Mouse (Mus musculus): Measurements from ENCODE around the gene Mgp. TPM values are rescaled to one million over a fixed set of nuclear protein-coding genes. Genes with fewer than 3 reads are reported as not detected.

Mgp gene
- polyA plus RNA-seq, 1 experiment from 2014 or later: 4.2 TPM

DNA sequence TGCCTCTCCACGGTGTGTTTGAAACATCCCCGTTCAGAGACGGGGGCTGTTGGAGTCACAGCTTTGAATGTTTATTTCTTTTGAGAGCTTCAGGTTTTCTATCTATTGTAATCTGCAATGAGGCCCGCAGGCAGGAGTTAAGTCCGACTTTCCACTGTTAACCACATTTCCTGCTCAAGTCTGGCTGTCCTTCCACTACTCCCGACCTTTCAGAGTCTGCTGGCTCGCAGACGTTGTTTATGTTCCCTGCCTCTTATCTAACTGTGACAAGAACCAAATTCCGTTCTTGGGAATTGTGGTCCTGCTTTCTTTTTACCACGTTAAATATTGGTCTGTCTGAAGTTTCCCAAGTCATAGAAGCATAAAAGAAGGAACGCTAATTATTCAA, 17.8 kb downstream of the Mgp start:
- 39% methylated on average over 11 of the region's 11 CpGs for WGBS
- Histone ChIP-seq H3K4me3 (peak overlapping the region; percentile 34; the same call in 1 of the 2 replicates), H3K27ac (replicated peaks) (peak overlapping the region; percentile 75), H3K36me3 (replicated peaks) (no peaks in the 10 kb centered on the region), H3K4me1 (peaks cover 35% of the 10 kb centered on the region), H3K9me3 (no peaks in the 10 kb centered on the region), H3K27me3 (replicated peaks; ENCODE audit: low read depth, poor library complexity, severe bottlenecking) (no peaks in the 10 kb centered on the region)
- DNase-seq (ENCODE audit: low spot score): no peak

DNA sequence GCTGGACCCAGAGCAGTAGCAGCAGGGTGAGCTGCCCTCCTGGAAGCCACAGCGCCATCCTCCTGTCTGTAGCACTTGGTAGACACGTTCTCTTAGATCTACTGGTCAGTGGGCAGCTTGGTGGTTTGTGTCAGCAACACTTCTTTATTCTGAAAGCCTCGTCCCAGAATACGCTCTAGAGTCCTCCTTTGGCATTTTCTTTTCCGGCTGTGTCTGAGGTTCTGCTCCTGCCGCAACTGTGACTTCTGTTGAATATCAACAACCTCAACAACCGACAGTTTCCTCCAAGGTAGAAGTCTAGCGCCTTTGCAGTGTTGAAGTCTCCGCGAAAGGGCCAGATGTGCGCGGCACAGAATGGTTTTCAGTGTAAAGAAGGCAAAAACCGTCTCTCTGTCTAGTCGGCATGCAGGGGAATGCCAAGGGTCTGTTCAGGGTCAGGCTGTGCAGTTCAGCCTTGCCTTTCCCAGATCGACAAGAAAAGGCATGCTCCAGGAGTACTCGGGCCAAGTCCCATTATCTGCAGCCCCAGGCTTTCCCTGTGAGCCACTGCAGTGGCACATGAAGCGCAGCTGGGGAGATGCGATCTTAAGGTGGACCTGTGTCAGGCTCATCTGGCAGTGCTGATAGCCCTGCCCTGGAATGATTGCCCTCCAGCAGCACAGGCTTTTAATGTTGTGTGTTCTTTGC, 18.3 kb downstream of the Mgp start, which contains the start of gene Art4:
TSS of gene Art4 (minus strand) at position 548 of the 687 bp plus-strand sequence.
- peak within 1 kb of the TSS; percentile 35 for H3K4me3 ChIP-seq
- no peaks in the 10 kb centered on the region for H3K36me3 ChIP-seq (replicated peaks)
- H3K9me3 ChIP-seq: no peaks in the 10 kb centered on the region
- no peaks in the 10 kb centered on the region for H3K27me3 ChIP-seq (replicated peaks; ENCODE audit: low read depth, poor library complexity, severe bottlenecking)
- peaks cover 40% of the 10 kb centered on the region for H3K4me1 ChIP-seq
- WGBS: 68% methylated on average over 18 of the region's 18 CpGs
- DNase-seq (ENCODE audit: low spot score): peak; percentile 44
- peak within 1 kb of the TSS; percentile 75 for H3K27ac ChIP-seq (replicated peaks)

DNA sequence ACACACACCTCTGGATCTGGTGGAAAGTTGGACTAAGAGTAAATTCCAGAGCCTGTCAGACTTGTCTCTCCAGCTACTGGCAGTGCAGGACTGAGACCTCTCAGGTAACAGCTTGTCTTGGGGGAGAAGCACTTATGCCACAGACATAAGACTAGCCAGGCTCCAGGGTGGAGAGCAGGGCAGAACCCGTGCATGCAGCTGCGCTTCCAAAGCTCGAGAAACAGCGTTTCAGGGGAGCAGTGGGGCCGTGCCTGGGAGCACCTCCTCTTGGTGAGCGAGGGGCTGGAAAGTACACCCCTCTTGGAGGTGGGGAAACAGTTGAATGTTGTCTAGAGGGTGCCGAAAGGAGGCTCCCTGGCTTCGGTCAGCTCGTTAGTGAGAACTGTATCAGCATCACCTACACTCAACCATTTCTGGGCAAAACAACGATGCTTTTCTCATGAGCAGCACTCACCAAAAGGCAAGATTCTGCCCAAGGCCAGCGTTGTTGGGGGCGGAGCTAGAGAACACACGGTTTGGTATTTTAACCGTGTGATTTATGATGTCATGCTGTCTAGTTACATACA, 19.5 kb downstream of the Mgp start:
- WGBS: 65% methylated on average over 14 of the region's 14 CpGs
- peaks cover 45% of the 10 kb centered on the region for H3K4me1 ChIP-seq
- H3K36me3 ChIP-seq (replicated peaks): no peaks in the 10 kb centered on the region
- H3K27me3 ChIP-seq (replicated peaks; ENCODE audit: low read depth, poor library complexity, severe bottlenecking): no peaks in the 10 kb centered on the region
- no peaks in the 10 kb centered on the region for H3K9me3 ChIP-seq
- H3K4me3 ChIP-seq: peak overlapping the region; percentile 35
- H3K27ac ChIP-seq (replicated peaks): peak overlapping the region; percentile 78
- peak; percentile 21 for DNase-seq (ENCODE audit: low spot score)

DNA sequence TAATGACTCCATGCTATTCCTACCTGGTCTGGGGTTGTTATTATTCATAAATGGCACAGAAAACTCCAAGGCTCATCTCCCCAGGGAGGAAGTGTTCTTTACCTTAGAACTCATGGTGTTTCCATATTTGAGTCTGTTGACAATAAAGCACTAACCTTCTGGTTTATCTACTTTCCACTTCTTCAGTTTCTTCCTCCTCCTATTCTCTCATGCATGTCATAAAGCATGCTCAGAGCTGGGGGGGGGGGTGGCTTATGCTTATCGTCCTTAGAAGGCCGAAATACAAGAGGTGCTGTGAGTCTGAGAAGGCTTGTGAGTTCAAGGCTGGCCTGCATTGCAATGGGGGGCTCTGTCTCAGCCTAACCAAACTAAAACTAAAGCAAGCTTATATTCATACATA, 20.4 kb downstream of the Mgp start:
- no peaks in the 10 kb centered on the region for H3K9me3 ChIP-seq
- no peaks in the 10 kb centered on the region for H3K36me3 ChIP-seq (replicated peaks)
- peaks cover 45% of the 10 kb centered on the region for H3K4me1 ChIP-seq
- DNase-seq (ENCODE audit: low spot score): no peak
- no peak overlapping the region for H3K27ac ChIP-seq (replicated peaks)
- 83% methylated on average over 2 of the region's 2 CpGs for WGBS
- no peaks in the 10 kb centered on the region for H3K27me3 ChIP-seq (replicated peaks; ENCODE audit: low read depth, poor library complexity, severe bottlenecking)
- no peak overlapping the region for H3K4me3 ChIP-seq

DNA sequence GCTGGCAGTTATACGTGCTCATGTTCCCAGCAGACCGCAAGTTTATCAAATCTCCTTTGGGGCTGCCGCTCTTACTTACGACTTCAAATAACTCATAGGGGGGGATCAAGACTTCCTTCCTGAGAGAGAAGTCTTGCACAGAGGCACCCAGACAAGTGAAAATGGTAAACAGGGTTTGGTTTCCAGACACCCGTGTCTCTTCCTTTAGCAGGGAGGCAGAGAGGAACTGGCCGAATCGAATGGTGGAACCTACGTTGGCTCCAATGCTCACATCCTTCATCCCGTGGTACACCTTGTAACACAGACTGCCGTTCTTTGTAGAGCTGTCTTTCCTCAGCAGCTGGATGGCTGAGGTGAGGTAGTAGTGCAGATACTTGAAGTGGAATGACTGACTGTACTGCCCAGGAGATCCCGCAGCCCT, 21.3 kb downstream of the Mgp start:
- Histone ChIP-seq H3K4me3 (no peak overlapping the region), H3K9me3 (no peaks in the 10 kb centered on the region), H3K36me3 (replicated peaks) (no peaks in the 10 kb centered on the region), H3K27me3 (replicated peaks; ENCODE audit: low read depth, poor library complexity, severe bottlenecking) (no peaks in the 10 kb centered on the region), H3K27ac (replicated peaks) (no peak overlapping the region), H3K4me1 (peaks cover 45% of the 10 kb centered on the region)
- no peak for DNase-seq (ENCODE audit: low spot score)
- 91% methylated on average over 11 of the region's 11 CpGs for WGBS

DNA sequence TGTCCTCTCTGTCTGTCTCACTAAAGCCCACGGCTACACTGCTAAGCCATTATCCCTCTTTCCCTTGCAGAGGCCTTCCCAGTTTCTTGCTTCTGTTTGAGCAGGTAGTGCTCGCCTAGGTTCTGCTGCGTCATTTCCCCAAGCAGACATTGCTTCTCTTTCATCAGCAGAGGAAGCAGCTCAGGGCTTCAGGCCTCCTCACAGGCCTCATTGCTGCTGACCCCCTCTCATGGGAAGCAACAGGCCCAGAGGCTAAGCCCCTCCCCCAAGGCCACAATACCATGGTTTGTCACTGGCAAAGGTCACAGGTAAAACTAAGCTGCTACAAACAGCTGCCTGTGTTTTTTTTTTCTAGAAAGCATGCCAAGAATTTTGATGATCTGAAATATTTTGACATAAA, 22.9 kb downstream of the Mgp start:
- 42% methylated on average over 3 of the region's 3 CpGs for WGBS
- no peak overlapping the region for H3K4me3 ChIP-seq
- peak; percentile 60 for DNase-seq (ENCODE audit: low spot score)
- H3K9me3 ChIP-seq: no peaks in the 10 kb centered on the region
- H3K27ac ChIP-seq (replicated peaks): peak overlapping the region; percentile 55
- H3K27me3 ChIP-seq (replicated peaks; ENCODE audit: low read depth, poor library complexity, severe bottlenecking): no peaks in the 10 kb centered on the region
- H3K4me1 ChIP-seq: peaks cover 38% of the 10 kb centered on the region
- no peaks in the 10 kb centered on the region for H3K36me3 ChIP-seq (replicated peaks)

DNA sequence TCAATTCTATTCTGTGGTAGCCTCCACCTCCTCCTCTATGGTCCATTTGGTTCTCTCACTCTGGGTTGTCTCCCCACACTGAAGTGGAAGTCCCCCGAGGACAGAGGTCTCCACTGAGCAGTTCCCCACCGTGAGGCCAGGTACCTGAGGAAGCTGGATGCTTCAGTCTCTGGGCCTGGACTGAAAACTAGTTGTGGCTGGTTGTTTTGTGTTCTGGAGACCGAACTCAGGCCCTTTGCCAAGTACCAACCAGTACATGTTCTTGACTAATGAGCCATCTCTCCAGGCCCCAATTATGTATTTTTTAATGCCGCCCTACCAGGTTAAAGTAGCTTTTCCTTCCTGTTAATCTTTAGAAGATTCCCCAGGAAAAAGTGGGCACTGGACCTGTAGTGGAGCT, 23.3 kb downstream of the Mgp start:
- WGBS: 84% methylated on average over 4 of the region's 4 CpGs
- Histone ChIP-seq H3K27me3 (replicated peaks; ENCODE audit: low read depth, poor library complexity, severe bottlenecking) (no peaks in the 10 kb centered on the region), H3K4me3 (no peak overlapping the region), H3K27ac (replicated peaks) (peak overlapping the region; percentile 55), H3K9me3 (no peaks in the 10 kb centered on the region), H3K36me3 (replicated peaks) (no peaks in the 10 kb centered on the region), H3K4me1 (peaks cover 34% of the 10 kb centered on the region)
- no peak for DNase-seq (ENCODE audit: low spot score)

DNA sequence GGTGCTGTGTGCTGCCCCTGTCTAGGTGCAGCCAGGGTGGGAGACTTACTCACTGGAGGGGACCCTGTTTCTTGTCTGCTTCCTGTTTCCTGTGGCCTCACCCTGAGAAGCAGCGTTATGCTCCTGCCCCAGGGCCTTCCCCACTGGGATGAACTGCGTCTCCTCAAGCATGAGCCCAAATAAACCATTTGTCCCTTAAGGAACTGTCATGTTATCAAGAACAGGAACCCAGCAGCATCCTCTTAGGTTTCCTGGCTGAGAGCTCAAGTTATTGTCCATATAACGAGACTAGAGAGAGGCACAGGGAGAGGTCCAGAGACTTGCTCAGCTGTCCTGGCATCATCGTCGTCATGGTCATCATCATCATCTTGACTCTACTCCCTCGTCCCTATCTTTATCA, 25.4 kb downstream of the Mgp start:
- no peak for DNase-seq (ENCODE audit: low spot score)

DNA sequence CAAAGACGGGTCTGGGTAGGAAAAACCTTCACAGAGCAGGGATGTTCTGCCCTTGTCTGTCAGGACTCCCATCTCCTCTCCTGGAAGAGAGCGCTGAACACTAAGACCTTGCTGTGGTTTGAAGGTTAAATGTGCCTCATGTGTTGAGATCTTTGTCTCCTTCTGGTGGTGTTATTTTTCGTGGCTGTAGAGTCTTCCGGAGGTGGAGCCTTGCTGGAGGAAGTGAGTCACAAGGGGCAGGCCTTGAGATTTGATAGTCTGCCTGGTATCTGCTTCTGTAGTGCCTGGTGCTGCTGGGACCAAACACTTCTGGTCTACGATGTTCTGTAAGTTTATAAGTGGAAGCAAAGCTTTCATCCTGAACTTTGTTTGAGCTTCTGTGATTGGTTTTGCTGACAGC, 26.7 kb downstream of the Mgp start:
- Histone ChIP-seq H3K4me1 (peaks cover 15% of the 10 kb centered on the region), H3K4me3 (no peak overlapping the region), H3K27me3 (replicated peaks; ENCODE audit: low read depth, poor library complexity, severe bottlenecking) (no peaks in the 10 kb centered on the region), H3K9me3 (no peaks in the 10 kb centered on the region), H3K27ac (replicated peaks) (no peak overlapping the region), H3K36me3 (replicated peaks) (no peaks in the 10 kb centered on the region)
- DNase-seq (ENCODE audit: low spot score): no peak
- WGBS: 88% methylated on average over 5 of the region's 5 CpGs

More for the DNA sequence above, 25.4 kb downstream of the Mgp start:
- H3K27me3 ChIP-seq (replicated peaks; ENCODE audit: low read depth, poor library complexity, severe bottlenecking): no peaks in the 10 kb centered on the region
- H3K4me3 ChIP-seq: no peak overlapping the region
- H3K4me1 ChIP-seq: peaks cover 20% of the 10 kb centered on the region
- no peaks in the 10 kb centered on the region for H3K36me3 ChIP-seq (replicated peaks)
- no peaks in the 10 kb centered on the region for H3K9me3 ChIP-seq
- 70% methylated on average over 6 of the region's 6 CpGs for WGBS
- no peak overlapping the region for H3K27ac ChIP-seq (replicated peaks)

DNA sequence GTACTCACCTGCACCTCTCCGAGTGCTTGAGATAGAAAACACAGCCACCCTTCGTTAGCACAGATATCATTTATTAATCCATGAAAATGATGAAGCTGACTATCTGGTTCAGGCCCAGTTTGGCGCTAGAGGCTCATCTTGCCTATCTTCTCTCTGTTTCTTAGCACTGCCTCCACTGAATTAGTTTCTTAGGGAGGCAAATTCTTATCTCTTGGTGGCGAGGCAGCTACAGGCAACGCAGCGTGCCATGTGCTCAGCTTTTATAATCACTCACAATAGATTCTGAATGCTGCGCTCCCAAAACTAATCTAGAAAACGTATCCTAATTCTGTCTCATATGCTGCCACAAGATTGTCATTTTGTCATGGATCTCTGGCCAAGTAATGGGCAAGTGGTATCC, 27.2 kb downstream of the Mgp start:
- H3K4me1 ChIP-seq: peaks cover 15% of the 10 kb centered on the region
- H3K9me3 ChIP-seq: no peaks in the 10 kb centered on the region
- no peak for DNase-seq (ENCODE audit: low spot score)
- no peaks in the 10 kb centered on the region for H3K27me3 ChIP-seq (replicated peaks; ENCODE audit: low read depth, poor library complexity, severe bottlenecking)
- no peaks in the 10 kb centered on the region for H3K36me3 ChIP-seq (replicated peaks)
- H3K27ac ChIP-seq (replicated peaks): no peak overlapping the region
- H3K4me3 ChIP-seq: no peak overlapping the region
- WGBS: 91% methylated on average over 8 of the region's 8 CpGs

DNA sequence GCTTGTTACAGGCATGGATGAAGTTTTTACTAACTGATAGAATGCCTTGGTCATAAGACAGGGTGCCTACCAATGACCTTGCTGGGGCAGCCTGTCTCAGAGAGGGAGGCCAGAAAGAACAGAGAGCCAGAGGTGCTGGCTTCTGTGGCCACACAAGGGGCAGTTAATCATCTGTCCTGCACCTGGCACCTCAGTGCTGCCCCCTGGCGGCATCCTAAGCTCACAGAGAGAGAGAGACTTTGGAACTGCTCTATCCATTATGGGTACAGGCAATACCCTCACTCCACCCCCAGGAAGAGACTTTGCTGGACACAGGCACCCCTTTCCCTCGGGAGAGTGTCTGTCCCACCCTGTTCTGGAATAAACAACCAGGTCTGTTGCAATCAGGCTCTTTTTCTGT, 27.8 kb downstream of the Mgp start:
- Histone ChIP-seq H3K4me1 (peaks cover 9% of the 10 kb centered on the region), H3K36me3 (replicated peaks) (no peaks in the 10 kb centered on the region), H3K27ac (replicated peaks) (no peak overlapping the region), H3K27me3 (replicated peaks; ENCODE audit: low read depth, poor library complexity, severe bottlenecking) (no peaks in the 10 kb centered on the region), H3K9me3 (no peaks in the 10 kb centered on the region), H3K4me3 (no peak overlapping the region)
- peak; percentile 65 for DNase-seq (ENCODE audit: low spot score)
- WGBS: 34% methylated on average over 2 of the region's 2 CpGs

DNA sequence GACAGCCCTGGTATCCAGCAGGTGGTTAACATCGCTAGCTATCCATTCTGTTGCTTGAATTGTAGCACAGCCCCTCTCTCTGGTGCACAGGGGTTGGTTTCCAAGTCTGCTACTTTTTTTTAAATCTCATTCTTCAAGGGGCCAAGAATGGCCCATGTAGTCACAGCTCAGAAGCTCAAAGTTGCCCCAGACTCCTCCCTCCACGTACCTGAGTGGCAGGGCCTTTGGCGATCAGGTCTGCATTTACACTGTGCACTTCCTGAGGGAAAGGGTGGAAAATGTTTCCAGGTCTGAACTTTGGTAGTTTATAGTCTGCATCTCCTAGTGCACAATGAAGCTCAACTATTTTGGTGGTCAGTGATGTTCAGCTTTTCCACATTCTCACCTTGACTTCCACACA, 28.4 kb downstream of the Mgp start:
- WGBS: 87% methylated on average over 3 of the region's 3 CpGs
- Histone ChIP-seq H3K27me3 (replicated peaks; ENCODE audit: low read depth, poor library complexity, severe bottlenecking) (no peaks in the 10 kb centered on the region), H3K4me3 (no peak overlapping the region), H3K36me3 (replicated peaks) (no peaks in the 10 kb centered on the region), H3K27ac (replicated peaks) (no peak overlapping the region), H3K9me3 (no peaks in the 10 kb centered on the region), H3K4me1 (peaks cover 4% of the 10 kb centered on the region)
- DNase-seq (ENCODE audit: low spot score): no peak

DNA sequence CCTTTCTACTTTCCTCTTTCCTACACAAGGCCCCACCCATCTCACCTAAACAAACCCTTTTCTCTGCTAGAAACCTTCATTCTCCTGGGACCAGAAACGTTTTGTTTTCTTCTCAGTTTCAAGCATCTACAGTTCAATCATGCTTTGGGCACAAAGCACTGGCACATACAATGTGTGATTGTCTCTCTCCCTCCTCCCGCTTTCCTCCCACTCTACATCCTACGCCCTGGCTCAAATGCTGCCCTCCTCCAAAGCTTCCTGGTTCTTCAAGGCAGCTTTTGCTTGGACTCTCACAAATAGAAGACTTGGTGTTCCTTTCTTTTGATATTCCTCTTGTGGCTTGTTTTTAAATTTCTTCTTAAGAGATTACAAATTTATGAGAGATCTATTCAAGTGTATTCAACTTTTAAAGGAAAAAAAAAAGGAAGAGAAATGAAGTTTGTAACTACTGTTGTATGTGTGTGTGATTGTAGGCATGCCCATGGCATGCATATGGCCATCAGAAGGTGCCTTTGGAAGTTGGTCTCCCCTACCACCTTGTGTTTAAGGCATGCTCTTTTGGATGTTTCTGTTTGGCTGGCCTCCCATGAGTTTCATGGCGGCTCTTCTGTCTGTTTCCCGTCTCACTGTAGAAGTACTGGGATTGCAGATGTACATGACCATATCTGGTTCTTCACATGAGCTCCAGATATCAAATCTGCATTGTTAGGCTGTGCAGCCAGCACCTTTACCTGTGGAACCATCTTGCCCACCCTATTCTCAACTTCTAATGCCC, 29.7 kb downstream of the Mgp start:
- H3K4me3 ChIP-seq: no peak overlapping the region
- no peak overlapping the region for H3K27ac ChIP-seq (replicated peaks)
- DNase-seq (ENCODE audit: low spot score): no peak
- H3K36me3 ChIP-seq (replicated peaks): no peaks in the 10 kb centered on the region
- H3K4me1 ChIP-seq: no peaks in the 10 kb centered on the region
- H3K27me3 ChIP-seq (replicated peaks; ENCODE audit: low read depth, poor library complexity, severe bottlenecking): no peaks in the 10 kb centered on the region
- no peaks in the 10 kb centered on the region for H3K9me3 ChIP-seq
- 62% methylated on average over 5 of the region's 5 CpGs for WGBS
